ENCODE assay signal across 8 mouse cellular contexts in genomic region chr5:38684164-38684911, GRCm38 (mm10). TPM values are rescaled to one million over a fixed set of nuclear protein-coding genes. Genes with fewer than 3 reads are reported as not detected.
DNase-seq lines count a peak whose midpoint lies in the region; ATAC-seq and TF ChIP-seq lines count a peak whose summit lies in the region.

Gene Zfp518b, minus strand, starts transcription at chr5:38684826.

- no peaks in the 10 kb centered on the region for H3K9me3 ChIP-seq in hindbrain, embryonic 11.5 days (ENCODE audit: control insufficient read depth, low read length)
- H3K9me3 ChIP-seq in lung, postnatal 0 days (ENCODE audit: low read length) = no peaks in the 10 kb centered on the region

- no peaks in the 10 kb centered on the region for H3K4me1 ChIP-seq in hindbrain, embryonic 11.5 days (replicated peaks; ENCODE audit: control insufficient read depth, insufficient read depth, low read length)
- no peaks in the 10 kb centered on the region; the same call in 1 of the 2 replicates for H3K4me1 ChIP-seq in lung, postnatal 0 days (ENCODE audit: insufficient read depth, low read depth, low read length)

- POLR2A ChIA-PET in Patski (lab: Charles Lee) = no interaction called here

- CTCF ChIA-PET in Patski (lab: Charles Lee) = no interaction called here

- no peak for TF ChIP-seq CTCF in Patski (IDR thresholded peaks at IDR 0.05)
- TF ChIP-seq CTCF in lung, postnatal 0 days (IDR thresholded peaks at IDR 0.05) = no peak

- peak within 1 kb of the TSS; percentile 88 for H3K27ac ChIP-seq in hindbrain, embryonic 11.5 days (ENCODE audit: low read depth, low read length)
- peak within 1 kb of the TSS; percentile 43; the same call in 1 of the 2 replicates for H3K27ac ChIP-seq in lung, postnatal 0 days (ENCODE audit: low read length)

- no peak for DNase-seq in Patski (ENCODE audit: low read depth, low spot score)
- DNase-seq in cerebellum, adult 8-10 months = peak; percentile 83
- DNase-seq in frontal cortex, postnatal 10 days (ENCODE audit: low spot score in 2 of 2) = peak; percentile 57 to 81
- DNase-seq in hindbrain, embryonic 11.5 days (ENCODE audit: low spot score) = peak; percentile 87
- DNase-seq in layer of hippocampus, postnatal 10 days (ENCODE audit: low spot score in 2 of 2) = peak; percentile 76 to 87
- peak; percentile 81 for DNase-seq in lung, postnatal 0 days (ENCODE audit: low spot score)
- DNase-seq in ovary, postnatal 14 days (ENCODE audit: low spot score) = peak; percentile 64
- peak; percentile 69 for DNase-seq in thymus, postnatal 0 days (ENCODE audit: low spot score)

- in situ Hi-C loops in Patski (cut with MboI; ENCODE audit: low pct_unique_long_range_greater_than_20kb) = no loop called here

- H3K27me3 ChIP-seq in Patski = peaks cover 4% of the 10 kb centered on the region
- H3K27me3 ChIP-seq in hindbrain, embryonic 11.5 days (ENCODE audit: control insufficient read depth, insufficient read depth, low read length) = no peaks in the 10 kb centered on the region
- H3K27me3 ChIP-seq in lung, postnatal 0 days (replicated peaks; ENCODE audit: insufficient read depth, low read length) = no peaks in the 10 kb centered on the region

- peak; percentile 28 for ATAC-seq in Patski
- peak; percentile 95 for ATAC-seq in hindbrain, embryonic 11.5 days (ENCODE audit: low FRiP score)
- peak; percentile 95 for ATAC-seq in lung, postnatal 0 days

- TF ChIP-seq EP300 in lung, postnatal 0 days (IDR thresholded peaks at IDR 0.05) = no peak

- peak within 1 kb of the TSS; percentile 82 for H3K9ac ChIP-seq in hindbrain, embryonic 11.5 days (ENCODE audit: low read depth, low read length)
- H3K9ac ChIP-seq in lung, postnatal 0 days (replicated peaks; ENCODE audit: low read depth) = peak within 1 kb of the TSS; percentile 48

- H3K4me3 ChIP-seq in hindbrain, embryonic 11.5 days (ENCODE audit: low read depth, low read length) = peak within 1 kb of the TSS; percentile 68
- H3K4me3 ChIP-seq in lung, postnatal 0 days (ENCODE audit: low read depth, low read length) = peak within 1 kb of the TSS; percentile 69

- under 1% methylated on average over 70 of the region's 89 CpGs for WGBS in hindbrain, embryonic 11.5 days
- WGBS in lung, postnatal 0 days = 0% methylated on average over 68 of the region's 89 CpGs

- peak within 1 kb of the TSS; percentile 48 for H3K4me2 ChIP-seq in hindbrain, embryonic 11.5 days (replicated peaks; ENCODE audit: low read depth, low read length)
- H3K4me2 ChIP-seq in lung, postnatal 0 days (replicated peaks; ENCODE audit: low read depth, low read length) = peak within 1 kb of the TSS; percentile 78

- peaks cover 22% of the 10 kb centered on the region; the same call in 1 of the 2 replicates for H3K36me3 ChIP-seq in hindbrain, embryonic 11.5 days (ENCODE audit: control insufficient read depth, insufficient read depth, low read length)
- 0 out of 2 replicates have a peak, but pooled peaks cover 5% of the 10 kb centered on the region for H3K36me3 ChIP-seq in lung, postnatal 0 days (ENCODE audit: insufficient read depth, low read length)

RNA-seq across cellular contexts. Expression of gene Zfp518b, which starts in this region (rescaled TPM):
- polyA plus RNA-seq in Patski (2021) = 1.3 TPM
- polyA plus RNA-seq in hindbrain, embryonic 11.5 days (2014; fragmentation: Nextera tagmentation; extraction: Ambion mirVana) = 40.1 and 47.6 TPM in 2 replicates
- 10 to 100 TPM; 24.3 to 24.7 TPM for total RNA-seq in layer of hippocampus, postnatal 10 days (2021)
- polyA plus RNA-seq in lung, postnatal 0 days (2015; fragmentation: Nextera tagmentation; extraction: Ambion mirVana) = 2.9 and 4.9 TPM in 2 replicates
- 2.7 and 3.0 TPM in 2 replicates for polyA plus RNA-seq in thymus, postnatal 0 days (2015; fragmentation: Nextera tagmentation; extraction: Ambion mirVana)

Comparison
In these comparisons a context has a peak if more than half of its experiments do, and no peak if none do; other contexts are left out.
1. ATAC-seq: peak in every context shown above with its lines; median percentile 95 in hindbrain, embryonic 11.5 days; 95 in lung, postnatal 0 days; 28 in Patski.